In genomic region chr2:156021765-156022164, GRCm38 (mm10) we compare ENCODE assay signal across 23 mouse cellular contexts. TPM values are rescaled to one million over a fixed set of nuclear protein-coding genes. Genes with fewer than 3 reads are reported as not detected.
A peak's percentile ranks its signal among the peaks of the same experiment; 100 is the strongest.
DNase-seq lines count a peak whose midpoint lies in the region; ATAC-seq and TF ChIP-seq lines count a peak whose summit lies in the region.
"Had no signal": no experiment of that assay in that cellular context is flagged by ENCODE, and none has a peak within 500 bp of the region (broad histone marks: within the 10 kb centered on the region; RNA-seq: fewer than 3 reads in every experiment).

No protein-coding gene starts in this region.

- peak overlapping the region; percentile 47 for H3K9ac ChIP-seq in MEL (ENCODE audit: control insufficient read depth, low read depth, low read length, poor library complexity, severe bottlenecking)
- H3K9ac ChIP-seq in liver, embryonic 15.5 days: no peak overlapping the region
- H3K9ac ChIP-seq in midbrain, postnatal 0 days (replicated peaks; ENCODE audit: low read length, poor library complexity, severe bottlenecking): no peak overlapping the region
- H3K9ac ChIP-seq in heart, embryonic 11.5 days (ENCODE audit: low read depth, low read length): no peak overlapping the region
- H3K9ac ChIP-seq: forebrain, embryonic 13.5 days; heart, embryonic 15.5 days; hindbrain, embryonic 13.5 days had no signal

- no peaks in the 10 kb centered on the region for H3K27me3 ChIP-seq in MEL (ENCODE audit: control insufficient read depth in 1 of 2, insufficient read depth in 2 of 2, low read length in 2 of 2)
- H3K27me3 ChIP-seq in liver, embryonic 15.5 days: no peaks in the 10 kb centered on the region
- H3K27me3 ChIP-seq in midbrain, postnatal 0 days (ENCODE audit: insufficient read depth, low read length): no peaks in the 10 kb centered on the region
- no peaks in the 10 kb centered on the region for H3K27me3 ChIP-seq in heart, embryonic 11.5 days (ENCODE audit: control insufficient read depth, insufficient read depth, low read length)
- H3K27me3 ChIP-seq: forebrain, embryonic 13.5 days; heart, embryonic 15.5 days; hindbrain, embryonic 13.5 days had no signal

- TF ChIP-seq RAD21 in MEL (IDR thresholded peaks at IDR 0.05; ENCODE audit: low read depth, low read length): no peak; the same call in 1 of the 2 replicates

- peaks cover 5 to 26% of the 10 kb centered on the region in 2 experiments for H3K4me1 ChIP-seq in MEL (ENCODE audit: control insufficient read depth in 1 of 2, insufficient read depth in 2 of 2, low read length in 2 of 2)
- H3K4me1 ChIP-seq in liver, embryonic 15.5 days (replicated peaks): peaks cover 40% of the 10 kb centered on the region
- no peaks in the 10 kb centered on the region for H3K4me1 ChIP-seq in midbrain, postnatal 0 days (ENCODE audit: insufficient read depth, low read length)
- H3K4me1 ChIP-seq in heart, embryonic 11.5 days (ENCODE audit: control insufficient read depth, insufficient read depth, low read length): no peaks in the 10 kb centered on the region
- H3K4me1 ChIP-seq: embryonic facial prominence, embryonic 10.5 days; forebrain, embryonic 13.5 days; heart, embryonic 15.5 days; hindbrain, embryonic 13.5 days had no signal

- 45% methylated on average over 2 of the region's 2 CpGs for WGBS in liver, embryonic 15.5 days (ENCODE audit: insufficient replicate concordance)
- 90% methylated on average over 2 of the region's 2 CpGs for WGBS in midbrain, postnatal 0 days
- 93% methylated on average over 2 of the region's 2 CpGs for WGBS in heart, embryonic 11.5 days (ENCODE audit: insufficient replicate concordance)

- peak overlapping the region; percentile 78 for H3K27ac ChIP-seq in MEL (ENCODE audit: control insufficient read depth, low read depth, low read length)
- peak overlapping the region; percentile 54 for H3K27ac ChIP-seq in liver, embryonic 15.5 days (replicated peaks)
- H3K27ac ChIP-seq in midbrain, postnatal 0 days (ENCODE audit: low read depth, low read length): no peak overlapping the region
- no peak overlapping the region for H3K27ac ChIP-seq in heart, embryonic 11.5 days (ENCODE audit: low read depth, low read length)
- H3K27ac ChIP-seq: embryonic facial prominence, embryonic 10.5 days; forebrain, embryonic 13.5 days; gastrocnemius, adult 2 months; heart, embryonic 15.5 days; hindbrain, embryonic 13.5 days; hindbrain, postnatal 0 days had no signal

- peak; percentile 61 for ATAC-seq in liver, embryonic 15.5 days (ENCODE audit: insufficient read depth)
- ATAC-seq in megakaryocyte-erythroid progenitor cell, adult 5-6 weeks (replicated peaks; ENCODE audit: low FRiP score, low TSS enrichment, poor library complexity, severe bottlenecking): 0 out of 2 replicates have a peak, but pooled peaks have one; percentile 24
- no peak for ATAC-seq in midbrain, postnatal 0 days (ENCODE audit: low FRiP score)
- no peak for ATAC-seq in heart, embryonic 11.5 days (replicated peaks; ENCODE audit: insufficient number of reproducible peaks, low FRiP score, low TSS enrichment)
- ATAC-seq: forebrain, embryonic 13.5 days; hindbrain, postnatal 0 days had no signal

- peak; percentile 90 for DNase-seq in MEL (ENCODE audit: low read depth, low spot score)
- DNase-seq in c-Kit-positive CD71-positive TER-119-positive erythroid progenitor cells, embryonic 14.5 days (ENCODE audit: low spot score): peak; percentile 37
- DNase-seq in embryo, embryonic 11 days: no peak
- no peak for DNase-seq in midbrain, postnatal 0 days (ENCODE audit: low spot score)
- DNase-seq: adrenal gland, postnatal 10 days; cerebellum, adult 18-20 months; cerebellum, adult 9-11 months; cerebellum, postnatal 36 days; gastrocnemius, adult 2 months; gastrocnemius, postnatal 25 days; heart, postnatal 14 days had no signal

- TF ChIP-seq EP300 in MEL (IDR thresholded peaks at IDR 0.05; ENCODE audit: low read depth in 1 of 2, low read length in 2 of 2): peak; percentile 67 to 74

- TF ChIP-seq CTCF in MEL (IDR thresholded peaks at IDR 0.05 in 2 of 3, conservative IDR thresholded peaks at IDR 0.05 in 1 of 3; ENCODE audit: control insufficient read depth in 1 of 3, insufficient read depth in 1 of 3, low read depth in 2 of 3, low read length in 3 of 3, poor library complexity in 1 of 3, severe bottlenecking in 1 of 3): no peak
- TF ChIP-seq CTCF in midbrain, postnatal 0 days (IDR thresholded peaks at IDR 0.05): no peak

- TF ChIP-seq POLR2A in MEL (IDR thresholded peaks at IDR 0.05; ENCODE audit: control insufficient read depth in 1 of 2, insufficient read depth in 1 of 2, low read depth in 1 of 2, low read length in 2 of 2, poor library complexity in 1 of 2): no peak

- H3K4me3 ChIP-seq in MEL (ENCODE audit: control insufficient read depth in 1 of 2, insufficient read depth in 1 of 2, low read depth in 2 of 2, low read length in 2 of 2): peak overlapping the region in 1 of 2 experiments; percentile 2; a peak in 2 of 4 replicates
- H3K4me3 ChIP-seq in liver, embryonic 15.5 days (replicated peaks): no peak overlapping the region
- H3K4me3 ChIP-seq in midbrain, postnatal 0 days (ENCODE audit: low read depth, low read length): no peak overlapping the region
- H3K4me3 ChIP-seq in heart, embryonic 11.5 days (ENCODE audit: low read depth, low read length): no peak overlapping the region
- H3K4me3 ChIP-seq: embryonic facial prominence, embryonic 10.5 days; forebrain, embryonic 13.5 days; gastrocnemius, adult 2 months; heart, embryonic 15.5 days; hindbrain, embryonic 13.5 days had no signal

- H3K36me3 ChIP-seq in MEL (ENCODE audit: control insufficient read depth in 1 of 2, insufficient read depth in 2 of 2, low read length in 2 of 2): peaks cover 0 to 20% of the 10 kb centered on the region in 2 experiments; a peak in 2 of 4 replicates
- H3K36me3 ChIP-seq in liver, embryonic 15.5 days (replicated peaks): peaks cover 21% of the 10 kb centered on the region
- peaks cover 28% of the 10 kb centered on the region for H3K36me3 ChIP-seq in midbrain, postnatal 0 days (ENCODE audit: insufficient read depth, low read length)
- H3K36me3 ChIP-seq in heart, embryonic 11.5 days (ENCODE audit: control insufficient read depth, insufficient read depth, low read length): peaks cover 16% of the 10 kb centered on the region

- no peaks in the 10 kb centered on the region for H3K79me2 ChIP-seq in MEL (ENCODE audit: control insufficient read depth, insufficient read depth, low read length, poor library complexity)

- no peaks in the 10 kb centered on the region for H3K9me3 ChIP-seq in MEL (replicated peaks; ENCODE audit: insufficient read depth, low read length)
- no peaks in the 10 kb centered on the region for H3K9me3 ChIP-seq in liver, embryonic 15.5 days (replicated peaks)
- H3K9me3 ChIP-seq in midbrain, postnatal 0 days (ENCODE audit: low read length): no peaks in the 10 kb centered on the region
- H3K9me3 ChIP-seq in heart, embryonic 11.5 days (replicated peaks; ENCODE audit: control insufficient read depth, low read length): no peaks in the 10 kb centered on the region
- H3K9me3 ChIP-seq: embryonic facial prominence, embryonic 10.5 days; forebrain, embryonic 13.5 days; heart, embryonic 15.5 days; hindbrain, embryonic 13.5 days had no signal

- no peak overlapping the region for H3K4me2 ChIP-seq in liver, embryonic 15.5 days
- H3K4me2 ChIP-seq in midbrain, postnatal 0 days (ENCODE audit: low read depth, low read length, poor library complexity, severe bottlenecking): no peak overlapping the region
- no peak overlapping the region for H3K4me2 ChIP-seq in heart, embryonic 11.5 days
- H3K4me2 ChIP-seq: forebrain, embryonic 13.5 days; heart, embryonic 15.5 days; hindbrain, embryonic 13.5 days had no signal

RNA-seq across cellular contexts. Expression of gene Ergic3, which starts 13.9 kb away (rescaled TPM):
- total RNA-seq in MEL (2012; rRNA removed): 80.0 and 86.9 TPM in 2 replicates
- polyA plus RNA-seq in MEL (2012; ENCODE audit: insufficient read depth in 1 of 2, insufficient read length in 2 of 2, low read depth in 1 of 2, low replicate concordance in 2 of 2, missing spikeins in 1 of 2): 100 to 1,000 TPM in 1 of 2 experiments, not detected in 1; 168 TPM
- 103 and 122 TPM in 2 replicates for polyA plus RNA-seq in liver, embryonic 15.5 days (2015; fragmentation: Nextera tagmentation; extraction: Ambion mirVana)
- 160 TPM in 2 replicates for total RNA-seq in megakaryocyte-erythroid progenitor cell, adult 5-6 weeks (2014; fragmentation: Nextera tagmentation)
- 68.0 and 100 TPM in 2 replicates for total RNA-seq in megakaryocyte-erythroid progenitor cell, adult 5-6 weeks (2017)
- total RNA-seq in midbrain, postnatal 0 days (2014; rRNA removed): 280 and 284 TPM in 2 replicates
- polyA plus RNA-seq in midbrain, postnatal 0 days (2015; fragmentation: Nextera tagmentation; extraction: Ambion mirVana): 467 and 547 TPM in 2 replicates
- 170 and 184 TPM in 2 replicates for polyA plus RNA-seq in heart, embryonic 11.5 days (2014; fragmentation: Nextera tagmentation; extraction: Ambion mirVana)

RNA-seq across cellular contexts. Expression of gene 6430550D23Rik, which starts 14.0 kb away (rescaled TPM):
- 0.69 and 1.1 TPM in 2 replicates for total RNA-seq in MEL (2012; rRNA removed)
- polyA plus RNA-seq in MEL (2012; ENCODE audit: insufficient read depth in 1 of 2, insufficient read length in 2 of 2, low read depth in 1 of 2, low replicate concordance in 2 of 2, missing spikeins in 1 of 2): 1 to 10 TPM in 1 of 2 experiments, not detected in 1; 1.1 TPM
- polyA plus RNA-seq in liver, embryonic 15.5 days (2015; fragmentation: Nextera tagmentation; extraction: Ambion mirVana): 0.78 and 0.90 TPM in 2 replicates
- 0.37 and 1.3 TPM in 2 replicates for total RNA-seq in megakaryocyte-erythroid progenitor cell, adult 5-6 weeks (2014; fragmentation: Nextera tagmentation)
- 7.0 TPM in 1 of 2 replicates, not detected in the other for total RNA-seq in megakaryocyte-erythroid progenitor cell, adult 5-6 weeks (2017)
- 0.44 and 1.0 TPM in 2 replicates for total RNA-seq in midbrain, postnatal 0 days (2014; rRNA removed)
- polyA plus RNA-seq in midbrain, postnatal 0 days (2015; fragmentation: Nextera tagmentation; extraction: Ambion mirVana): 0.27 and 0.75 TPM in 2 replicates
- polyA plus RNA-seq in heart, embryonic 11.5 days (2014; fragmentation: Nextera tagmentation; extraction: Ambion mirVana): 0.80 and 1.1 TPM in 2 replicates
- total RNA-seq: granulocyte monocyte progenitor cell, adult 5-6 weeks had no signal

RNA-seq across cellular contexts. Expression of gene Fer1l4, which starts 31.0 kb away (rescaled TPM):
- 0.04 TPM in 1 of 2 replicates, not detected in the other for total RNA-seq in MEL (2012; rRNA removed)
- under 1 TPM in 1 of 2 experiments, not detected in 1; 0.07 TPM for polyA plus RNA-seq in MEL (2012; ENCODE audit: insufficient read depth in 1 of 2, insufficient read length in 2 of 2, low read depth in 1 of 2, low replicate concordance in 2 of 2, missing spikeins in 1 of 2)
- not detected in 2 replicates for polyA plus RNA-seq in liver, embryonic 15.5 days (2015; fragmentation: Nextera tagmentation; extraction: Ambion mirVana)
- not detected in 2 replicates for total RNA-seq in megakaryocyte-erythroid progenitor cell, adult 5-6 weeks (2014; fragmentation: Nextera tagmentation)
- not detected in 2 replicates for total RNA-seq in megakaryocyte-erythroid progenitor cell, adult 5-6 weeks (2017)
- 0.19 TPM in 1 of 2 replicates, not detected in the other for total RNA-seq in midbrain, postnatal 0 days (2014; rRNA removed)
- not detected in 2 replicates for polyA plus RNA-seq in midbrain, postnatal 0 days (2015; fragmentation: Nextera tagmentation; extraction: Ambion mirVana)
- polyA plus RNA-seq in heart, embryonic 11.5 days (2014; fragmentation: Nextera tagmentation; extraction: Ambion mirVana): not detected in 2 replicates
- total RNA-seq: adrenal gland, postnatal 10 days; adrenal gland, postnatal 4 days; gastrocnemius, adult 2 months; gastrocnemius, postnatal 25 days; granulocyte monocyte progenitor cell, adult 5-6 weeks; heart, postnatal 14 days; hematopoietic stem cell, adult 5-6 weeks; hindbrain, postnatal 0 days had no signal
- polyA plus RNA-seq: embryonic facial prominence, embryonic 10.5 days; embryonic facial prominence, embryonic 14.5 days; forebrain, embryonic 13.5 days; heart, embryonic 15.5 days; hindbrain, embryonic 13.5 days; hindbrain, postnatal 0 days had no signal

RNA-seq across cellular contexts. Expression of gene Spag4, which starts 43.2 kb away (rescaled TPM):
- 5.0 and 5.5 TPM in 2 replicates for total RNA-seq in MEL (2012; rRNA removed)
- 10 to 100 TPM in 1 of 2 experiments, not detected in 1; 10.9 TPM for polyA plus RNA-seq in MEL (2012; ENCODE audit: insufficient read depth in 1 of 2, insufficient read length in 2 of 2, low read depth in 1 of 2, low replicate concordance in 2 of 2, missing spikeins in 1 of 2)
- polyA plus RNA-seq in liver, embryonic 15.5 days (2015; fragmentation: Nextera tagmentation; extraction: Ambion mirVana): 0.62 and 1.1 TPM in 2 replicates
- 1.6 and 5.0 TPM in 2 replicates for total RNA-seq in megakaryocyte-erythroid progenitor cell, adult 5-6 weeks (2014; fragmentation: Nextera tagmentation)
- 1.8 TPM in 1 of 2 replicates, not detected in the other for total RNA-seq in megakaryocyte-erythroid progenitor cell, adult 5-6 weeks (2017)
- 8.1 and 15.2 TPM in 2 replicates for total RNA-seq in midbrain, postnatal 0 days (2014; rRNA removed)
- polyA plus RNA-seq in midbrain, postnatal 0 days (2015; fragmentation: Nextera tagmentation; extraction: Ambion mirVana): 8.1 and 8.4 TPM in 2 replicates
- polyA plus RNA-seq in heart, embryonic 11.5 days (2014; fragmentation: Nextera tagmentation; extraction: Ambion mirVana): 2.4 and 3.3 TPM in 2 replicates

Comparison
In these comparisons a context has a peak if more than half of its experiments do, and no peak if none do; other contexts are left out.
1. DNase-seq: peak in MEL (single experiment) and c-Kit-positive CD71-positive TER-119-positive erythroid progenitor cells, embryonic 14.5 days (single experiment); none in embryo, embryonic 11 days (single experiment) and midbrain, postnatal 0 days (single experiment).
2. H3K27ac ChIP-seq: peak in MEL (single experiment) and liver, embryonic 15.5 days (single experiment); none in midbrain, postnatal 0 days (single experiment) and heart, embryonic 11.5 days (single experiment).
3. ATAC-seq: peak in liver, embryonic 15.5 days (single experiment) and megakaryocyte-erythroid progenitor cell, adult 5-6 weeks (single experiment); none in midbrain, postnatal 0 days (single experiment) and heart, embryonic 11.5 days (single experiment).